Mouse (Mus musculus) layer of hippocampus, postnatal 14 days (tissue): ENCODE results near the gene Rtf2. TPM values are rescaled to one million over a fixed set of nuclear protein-coding genes. Genes with fewer than 3 reads are reported as not detected.

Source experiments
- DNase-seq, 2 experiments: peaks; one replicate each; pipeline ENCODE4 v3.0.0; 2021 to 2022; ENCODE audit warnings: low spot score in 2 of 2, mixed read lengths in 1 of 2
- long read RNA-seq, 2 experiments: library from polyadenylated mRNA; stranded (forward); transcript quantifications; one replicate each; pipeline ENCODE4 v2.0.0; 2021
- total RNA-seq, 2 experiments: library from RNA; stranded (reverse); gene quantifications; 2 replicates each; pipeline ENCODE4 v1.2.3; 2021

Rtf2 gene
- 10 to 100 TPM; 63.3 to 63.6 TPM for total RNA-seq
- long read RNA-seq, experiment 1, transcript Rtf2-201 (9 exons, 2,173 nt): major isoform, 104 of 110 reads
- long read RNA-seq, experiment 1, partial matches to known transcripts: 3 of 110 reads
- long read RNA-seq, experiment 1, other reads (novel, unspliced or antisense): 3 of 110 reads
- long read RNA-seq, experiment 2, transcript Rtf2-201 (9 exons, 2,173 nt): major isoform, 101 of 111 reads
- long read RNA-seq, experiment 2, partial matches to known transcripts: 4 of 111 reads
- long read RNA-seq, experiment 2, other reads (novel, unspliced or antisense): 6 of 111 reads

- peak; percentile 100 for DNase-seq
These were observed at the start of gene Rtf2 for GRCm38 (mm10) chr2:172439843-172440639. Rtf2 (plus strand) TSS chr2:172440556.

GRCm38 (mm10) chr2:172392041-172392521, 48.3 kb upstream of the Rtf2 start:
- DNase-seq: peak in 1 of 2 experiments; percentile 24

GRCm38 (mm10) chr2:172393391-172394051, 46.8 kb upstream of the Rtf2 start, which contains the start of gene Cass4:
Cass4 (plus strand) TSS chr2:172393794.
- DNase-seq: no peak

- DNase-seq: no peak
These were observed 46.3 kb upstream of the Rtf2 start for GRCm38 (mm10) chr2:172394052-172394392.

GRCm38 (mm10) chr2:172394671-172395070, 45.7 kb upstream of the Rtf2 start:
- no peak for DNase-seq

GRCm38 (mm10) chr2:172395961-172396360, 44.4 kb upstream of the Rtf2 start:
- DNase-seq: no peak

- no peak for DNase-seq
These were observed 40.5 kb upstream of the Rtf2 start for GRCm38 (mm10) chr2:172399901-172400300.

- DNase-seq: no peak
These were observed 39.1 kb upstream of the Rtf2 start for GRCm38 (mm10) chr2:172401116-172401825.

- DNase-seq: no peak
These were observed 36.1 kb upstream of the Rtf2 start for GRCm38 (mm10) chr2:172404239-172404638.

- DNase-seq: no peak
These were observed 35.3 kb upstream of the Rtf2 start for GRCm38 (mm10) chr2:172405011-172405410.

- DNase-seq: no peak
These were observed 34.2 kb upstream of the Rtf2 start for GRCm38 (mm10) chr2:172406173-172406572.

- no peak for DNase-seq
These were observed 32.9 kb upstream of the Rtf2 start for GRCm38 (mm10) chr2:172407499-172407898.

- no peak for DNase-seq
These were observed 29.7 kb upstream of the Rtf2 start for GRCm38 (mm10) chr2:172410686-172411085.

GRCm38 (mm10) chr2:172411091-172411490, 29.3 kb upstream of the Rtf2 start:
- no peak for DNase-seq

GRCm38 (mm10) chr2:172412454-172412853, 27.9 kb upstream of the Rtf2 start:
- no peak for DNase-seq

GRCm38 (mm10) chr2:172413273-172413672, 27.1 kb upstream of the Rtf2 start:
- DNase-seq: no peak

- no peak for DNase-seq
These were observed 26.5 kb upstream of the Rtf2 start for GRCm38 (mm10) chr2:172413894-172414293.

- DNase-seq: no peak
These were observed 24.1 kb upstream of the Rtf2 start for GRCm38 (mm10) chr2:172416218-172416617.

- no peak for DNase-seq
These were observed 23.5 kb upstream of the Rtf2 start for GRCm38 (mm10) chr2:172416876-172417275.

- DNase-seq: no peak
These were observed 22.1 kb upstream of the Rtf2 start for GRCm38 (mm10) chr2:172418208-172418607.

GRCm38 (mm10) chr2:172430609-172431008, 9.7 kb upstream of the Rtf2 start:
- no peak for DNase-seq
